Mouse (Mus musculus): ENCODE data around the gene Setd3. TPM values are rescaled to one million over a fixed set of nuclear protein-coding genes. Genes with fewer than 3 reads are reported as not detected.

Gene Setd3
- polyA plus RNA-seq, 1 experiment, result 37.9 TPM

DNA sequence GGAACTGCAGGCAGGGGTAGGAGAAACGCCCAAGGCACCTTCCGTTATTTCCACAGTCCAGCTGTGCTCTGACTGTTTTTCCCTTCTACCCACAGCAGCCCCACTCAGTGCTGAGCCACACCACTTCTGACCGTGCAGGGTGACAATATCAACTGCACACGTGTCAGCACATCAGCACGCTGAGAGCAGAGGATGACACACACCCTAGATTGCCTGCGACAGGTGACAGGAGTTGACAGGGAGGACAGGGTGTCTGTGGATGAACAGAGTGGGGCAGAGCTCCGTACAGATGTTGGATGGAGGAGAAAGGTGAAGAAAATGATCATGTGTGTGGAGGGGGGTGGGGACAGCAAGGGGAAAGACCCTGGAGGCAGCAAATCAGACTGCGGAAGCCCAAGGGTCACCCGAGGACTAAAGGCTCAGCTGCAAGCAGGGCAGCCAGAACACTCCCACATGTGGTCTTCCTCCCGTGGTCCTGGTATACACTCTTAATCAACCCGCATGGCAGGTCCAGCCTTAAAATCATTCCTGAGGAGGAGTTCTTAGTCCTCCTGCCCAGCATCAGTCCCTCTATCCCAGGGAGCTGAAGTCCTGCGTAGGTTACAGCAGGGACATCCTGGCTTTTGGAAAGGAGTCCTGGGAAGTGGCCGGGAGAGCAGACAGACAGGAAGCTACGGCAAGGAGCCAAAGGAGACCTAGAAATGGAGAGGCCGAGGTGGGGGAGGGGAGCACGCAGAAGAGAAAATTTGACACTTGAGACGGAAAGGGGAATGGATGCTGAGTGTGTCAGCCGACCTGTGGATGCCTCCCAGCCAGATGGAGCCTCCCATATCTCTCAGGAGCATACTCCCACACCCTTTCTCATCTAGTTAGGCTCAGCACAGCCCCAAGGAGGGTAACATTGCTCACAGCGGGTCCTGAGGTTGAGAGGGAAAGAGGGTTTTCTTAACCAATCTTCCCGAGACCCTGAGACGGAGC is 108.1 kb downstream of the Setd3 start:
- H3K27me3 ChIP-seq (ENCODE audit: control insufficient read depth, insufficient read depth, low read length), result no peaks in the 10 kb centered on the region
- TF ChIP-seq CTCF (IDR thresholded peaks at IDR 0.05; ENCODE audit: control insufficient read depth, insufficient read depth, insufficient replicate concordance, low read depth, low read length) (no peak), POLR2A (IDR thresholded peaks at IDR 0.05; ENCODE audit: control insufficient read depth, low read depth, low read length) (no peak)
- H3K4me3 ChIP-seq (ENCODE audit: control insufficient read depth, low read depth, low read length), result no peak overlapping the region
- no peak overlapping the region for H3K27ac ChIP-seq (ENCODE audit: control insufficient read depth, insufficient read depth, low read depth, low read length)
- H3K36me3 ChIP-seq (ENCODE audit: control insufficient read depth, insufficient read depth, low read length), result no peaks in the 10 kb centered on the region
- H3K4me1 ChIP-seq (ENCODE audit: control insufficient read depth, insufficient read depth, low read length), result peaks cover 5% of the 10 kb centered on the region

GRCm38 (mm10) chr12:108069504-108069903 is 109.6 kb downstream of the Setd3 start:
- Histone ChIP-seq H3K27me3 (ENCODE audit: control insufficient read depth, insufficient read depth, low read length) (no peaks in the 10 kb centered on the region), H3K4me3 (ENCODE audit: control insufficient read depth, low read depth, low read length) (no peak overlapping the region), H3K36me3 (ENCODE audit: control insufficient read depth, insufficient read depth, low read length) (no peaks in the 10 kb centered on the region), H3K27ac (ENCODE audit: control insufficient read depth, insufficient read depth, low read depth, low read length) (no peak overlapping the region), H3K4me1 (ENCODE audit: control insufficient read depth, insufficient read depth, low read length) (peaks cover 5% of the 10 kb centered on the region)
- no peak for TF ChIP-seq CTCF (IDR thresholded peaks at IDR 0.05; ENCODE audit: control insufficient read depth, insufficient read depth, insufficient replicate concordance, low read depth, low read length)
- TF ChIP-seq POLR2A (IDR thresholded peaks at IDR 0.05; ENCODE audit: control insufficient read depth, low read depth, low read length), result no peak

GRCm38 (mm10) chr12:108067811-108068375 is 111.2 kb downstream of the Setd3 start:
- peaks cover 5% of the 10 kb centered on the region for H3K4me1 ChIP-seq (ENCODE audit: control insufficient read depth, insufficient read depth, low read length)
- no peak for TF ChIP-seq CTCF (IDR thresholded peaks at IDR 0.05; ENCODE audit: control insufficient read depth, insufficient read depth, insufficient replicate concordance, low read depth, low read length)
- H3K27me3 ChIP-seq (ENCODE audit: control insufficient read depth, insufficient read depth, low read length), result no peaks in the 10 kb centered on the region
- H3K27ac ChIP-seq (ENCODE audit: control insufficient read depth, insufficient read depth, low read depth, low read length), result no peak overlapping the region
- no peaks in the 10 kb centered on the region for H3K36me3 ChIP-seq (ENCODE audit: control insufficient read depth, insufficient read depth, low read length)
- no peak overlapping the region for H3K4me3 ChIP-seq (ENCODE audit: control insufficient read depth, low read depth, low read length)

DNA sequence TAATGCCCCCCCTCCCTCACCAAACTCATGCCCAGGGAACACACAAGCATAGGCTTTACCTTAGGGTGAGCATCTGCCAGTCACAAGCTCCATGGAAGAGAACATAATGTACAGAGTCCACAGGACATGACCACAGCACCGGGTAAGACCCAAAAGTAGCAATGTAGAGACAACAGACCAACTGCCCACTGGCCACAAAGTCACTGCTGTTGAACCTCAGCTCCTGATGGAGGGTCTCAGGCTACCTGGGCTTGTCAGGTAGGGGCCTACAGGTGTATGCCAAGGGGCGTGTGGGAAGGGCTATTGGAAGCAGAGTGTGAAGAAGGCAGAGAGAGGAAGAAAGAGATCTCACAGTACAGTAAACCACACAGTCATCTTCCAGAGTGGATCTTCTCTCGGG is 111.9 kb downstream of the Setd3 start:
- Histone ChIP-seq H3K4me1 (ENCODE audit: control insufficient read depth, insufficient read depth, low read length) (peaks cover 5% of the 10 kb centered on the region), H3K4me3 (ENCODE audit: control insufficient read depth, low read depth, low read length) (no peak overlapping the region), H3K36me3 (ENCODE audit: control insufficient read depth, insufficient read depth, low read length) (no peaks in the 10 kb centered on the region), H3K27ac (ENCODE audit: control insufficient read depth, insufficient read depth, low read depth, low read length) (no peak overlapping the region), H3K27me3 (ENCODE audit: control insufficient read depth, insufficient read depth, low read length) (no peaks in the 10 kb centered on the region)
- TF ChIP-seq POLR2A (IDR thresholded peaks at IDR 0.05; ENCODE audit: control insufficient read depth, low read depth, low read length) (no peak), CTCF (IDR thresholded peaks at IDR 0.05; ENCODE audit: control insufficient read depth, insufficient read depth, insufficient replicate concordance, low read depth, low read length) (no peak)

GRCm38 (mm10) chr12:108064396-108064998 is 114.6 kb downstream of the Setd3 start:
- no peaks in the 10 kb centered on the region for H3K27me3 ChIP-seq (ENCODE audit: control insufficient read depth, insufficient read depth, low read length)
- H3K27ac ChIP-seq (ENCODE audit: control insufficient read depth, insufficient read depth, low read depth, low read length), result no peak overlapping the region
- H3K4me3 ChIP-seq (ENCODE audit: control insufficient read depth, low read depth, low read length), result no peak overlapping the region
- H3K36me3 ChIP-seq (ENCODE audit: control insufficient read depth, insufficient read depth, low read length), result no peaks in the 10 kb centered on the region
- no peak for TF ChIP-seq POLR2A (IDR thresholded peaks at IDR 0.05; ENCODE audit: control insufficient read depth, low read depth, low read length)
- no peak for TF ChIP-seq CTCF (IDR thresholded peaks at IDR 0.05; ENCODE audit: control insufficient read depth, insufficient read depth, insufficient replicate concordance, low read depth, low read length)
- H3K4me1 ChIP-seq (ENCODE audit: control insufficient read depth, insufficient read depth, low read length), result peaks cover 1% of the 10 kb centered on the region

- Histone ChIP-seq H3K4me3 (ENCODE audit: control insufficient read depth, low read depth, low read length) (no peak overlapping the region), H3K36me3 (ENCODE audit: control insufficient read depth, insufficient read depth, low read length) (no peaks in the 10 kb centered on the region), H3K4me1 (ENCODE audit: control insufficient read depth, insufficient read depth, low read length) (no peaks in the 10 kb centered on the region), H3K27me3 (ENCODE audit: control insufficient read depth, insufficient read depth, low read length) (no peaks in the 10 kb centered on the region), H3K27ac (ENCODE audit: control insufficient read depth, insufficient read depth, low read depth, low read length) (no peak overlapping the region)
- TF ChIP-seq CTCF (IDR thresholded peaks at IDR 0.05; ENCODE audit: control insufficient read depth, insufficient read depth, insufficient replicate concordance, low read depth, low read length), result no peak
- TF ChIP-seq POLR2A (IDR thresholded peaks at IDR 0.05; ENCODE audit: control insufficient read depth, low read depth, low read length), result no peak
Measured at GRCm38 (mm10) chr12:108063986-108064385, 115.1 kb downstream of the Setd3 start.

GRCm38 (mm10) chr12:108062137-108062536 is 117.0 kb downstream of the Setd3 start:
- TF ChIP-seq CTCF (IDR thresholded peaks at IDR 0.05; ENCODE audit: control insufficient read depth, insufficient read depth, insufficient replicate concordance, low read depth, low read length) (no peak), POLR2A (IDR thresholded peaks at IDR 0.05; ENCODE audit: control insufficient read depth, low read depth, low read length) (no peak)
- no peak overlapping the region for H3K4me3 ChIP-seq (ENCODE audit: control insufficient read depth, low read depth, low read length)
- H3K4me1 ChIP-seq (ENCODE audit: control insufficient read depth, insufficient read depth, low read length), result no peaks in the 10 kb centered on the region
- H3K27ac ChIP-seq (ENCODE audit: control insufficient read depth, insufficient read depth, low read depth, low read length), result no peak overlapping the region
- H3K27me3 ChIP-seq (ENCODE audit: control insufficient read depth, insufficient read depth, low read length), result no peaks in the 10 kb centered on the region
- no peaks in the 10 kb centered on the region for H3K36me3 ChIP-seq (ENCODE audit: control insufficient read depth, insufficient read depth, low read length)
